Mouse (Mus musculus) adrenal gland, postnatal 36 days (tissue): ENCODE data around the gene Dnajc25. TPM values are rescaled to one million over a fixed set of nuclear protein-coding genes. Genes with fewer than 3 reads are reported as not detected.

ENCODE experiments used
- DNase-seq, 2 experiments: peaks; one replicate each; pipeline ENCODE4 v3.0.0; 2021; ENCODE audit warnings: mixed read lengths in 1 of 2
- total RNA-seq, 2 experiments: library from RNA; stranded (reverse); gene quantifications; 2 replicates each; pipeline ENCODE4 v1.2.3; 2021

Dnajc25 gene
- total RNA-seq, 2 experiments from 2014 or later, result 14.0 to 18.3 TPM

DNA sequence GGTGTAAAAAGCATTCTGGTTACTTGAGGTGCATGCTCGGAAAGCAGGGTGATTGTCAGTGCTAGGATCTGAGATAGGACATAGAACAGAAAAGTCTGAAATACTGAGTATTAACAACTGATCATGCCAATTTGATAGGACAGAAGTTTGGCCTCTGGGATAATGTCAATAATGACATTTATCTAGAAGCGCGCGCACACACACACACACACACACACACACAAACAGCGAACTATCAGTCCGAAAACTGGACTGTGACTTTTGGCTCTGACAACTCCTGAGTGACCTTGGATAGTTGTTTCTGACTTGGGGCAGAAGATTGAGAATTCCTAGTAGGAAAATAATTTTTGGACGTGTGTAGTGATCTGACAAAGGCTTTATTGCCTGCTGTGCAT is 8.9 kb downstream of the Dnajc25 start:
- DNase-seq, result peak in 1 of 2 experiments; percentile 16

DNA sequence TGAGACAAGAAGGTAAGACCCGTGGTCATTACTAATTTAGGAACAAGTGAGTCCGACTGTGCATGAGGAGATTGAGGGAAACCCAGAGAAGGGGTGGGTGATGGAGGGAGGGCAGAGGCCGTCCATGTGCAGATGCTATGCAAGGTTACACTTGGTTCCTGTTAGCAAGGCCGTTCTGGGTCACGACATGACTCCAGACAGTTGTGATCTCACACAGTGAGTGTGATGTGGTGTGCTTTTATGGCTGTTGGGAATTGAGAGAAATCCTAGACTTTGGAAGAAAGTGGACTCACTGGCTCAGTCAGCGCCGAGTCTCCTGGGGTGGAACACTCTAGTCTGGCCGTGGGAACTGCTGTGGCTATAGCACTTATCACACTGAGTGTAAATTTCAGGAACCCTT is 11.3 kb downstream of the Dnajc25 start:
- no peak for DNase-seq

DNA sequence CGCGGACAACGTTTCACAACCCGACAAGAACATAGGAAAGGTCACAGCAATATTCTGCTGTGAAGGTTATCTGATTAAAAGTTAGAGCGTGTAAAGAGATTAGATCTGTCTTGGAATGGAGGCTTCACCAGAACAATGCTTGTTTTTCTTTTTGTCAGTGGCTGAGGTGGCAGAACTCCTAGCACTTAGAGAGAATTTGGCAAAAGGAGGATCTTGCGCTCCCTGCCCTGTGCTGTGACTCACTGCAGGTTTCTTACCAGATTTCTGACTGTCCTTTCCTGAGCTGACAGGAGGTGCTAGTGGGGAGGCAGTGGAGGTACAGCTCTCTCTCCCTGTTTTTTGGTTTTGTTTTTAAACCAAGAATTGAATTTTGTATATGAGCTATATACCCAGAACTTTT is 12.2 kb downstream of the Dnajc25 start:
- peak; percentile 31 to 38 for DNase-seq

DNA sequence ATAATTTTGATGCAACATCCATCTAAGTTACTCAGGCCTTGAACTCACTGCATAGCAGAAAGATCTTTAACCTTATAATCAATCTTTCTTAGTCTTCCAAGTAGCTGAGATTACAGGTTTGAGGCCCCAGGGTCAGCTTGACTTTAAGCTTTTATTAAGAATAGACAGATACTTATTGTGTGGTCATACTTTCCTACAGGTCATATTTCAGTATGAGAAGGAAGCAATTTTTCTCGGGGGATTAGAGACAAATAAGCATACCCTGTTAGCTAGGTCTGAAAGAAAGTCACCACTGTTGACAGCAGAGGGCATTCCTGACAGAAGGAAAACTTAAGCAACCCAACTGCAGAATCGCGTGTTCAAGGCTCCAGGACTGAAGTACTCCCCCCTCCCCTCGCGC is 13.1 kb downstream of the Dnajc25 start:
- DNase-seq, result no peak

DNA sequence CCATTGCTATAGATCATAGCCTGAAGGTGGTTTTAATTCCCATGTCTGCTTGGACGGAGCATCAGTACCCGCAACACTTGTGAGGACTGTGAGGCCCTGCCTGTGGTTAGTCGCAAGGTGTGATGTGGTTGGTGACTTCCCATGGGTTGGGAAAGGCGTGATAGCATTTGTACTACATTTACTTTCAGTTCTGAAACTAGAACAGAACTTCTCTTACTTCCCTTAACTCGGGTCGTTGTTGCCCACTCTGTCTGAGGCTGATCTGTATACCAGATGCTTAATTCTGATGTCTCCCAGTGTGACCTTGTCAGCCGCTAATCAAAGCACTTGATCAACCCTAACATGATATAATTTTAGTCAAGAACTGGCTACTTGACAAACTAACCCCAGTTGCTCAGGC is 14.3 kb downstream of the Dnajc25 start:
- no peak for DNase-seq

DNA sequence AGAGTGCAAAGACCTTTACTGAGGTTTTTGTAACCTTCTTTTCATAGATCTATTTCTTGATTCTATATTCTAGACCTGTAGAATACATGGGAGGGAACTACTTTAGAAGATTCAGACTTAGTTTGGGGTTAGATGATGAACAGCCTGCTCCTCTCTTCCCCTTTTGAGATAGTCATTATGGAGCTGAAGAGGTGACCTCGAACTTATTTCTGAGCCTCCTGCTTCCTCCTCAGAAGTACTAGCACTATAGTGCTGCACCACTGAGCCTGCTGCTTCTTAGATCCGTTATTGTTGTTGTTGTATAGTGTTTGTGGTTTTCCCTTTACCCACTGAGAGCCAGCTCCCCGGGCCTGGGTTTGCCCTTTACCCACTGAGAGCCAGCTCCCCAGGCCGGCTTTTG is 14.8 kb downstream of the Dnajc25 start:
- peak in 1 of 2 experiments; percentile 25 for DNase-seq

DNA sequence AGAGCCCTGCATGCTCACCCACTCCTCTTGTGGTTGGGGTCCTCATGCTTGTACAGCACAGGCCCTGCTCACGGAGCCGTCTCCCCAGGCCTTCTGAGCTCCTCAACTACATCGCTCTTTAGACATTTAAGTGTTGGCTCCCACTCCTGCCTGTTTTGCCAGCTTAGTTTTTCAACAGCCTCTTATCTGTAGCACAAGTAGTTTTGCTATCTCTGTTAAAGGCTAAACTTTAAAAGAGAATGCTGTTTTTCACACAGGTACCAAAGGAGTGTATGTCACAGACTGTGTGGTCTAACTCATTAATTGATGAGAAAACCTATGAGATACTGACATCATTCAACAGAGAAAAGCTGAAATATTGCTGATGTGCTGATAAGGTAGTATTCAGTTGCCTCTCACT is 16.6 kb downstream of the Dnajc25 start:
- DNase-seq, result no peak

DNA sequence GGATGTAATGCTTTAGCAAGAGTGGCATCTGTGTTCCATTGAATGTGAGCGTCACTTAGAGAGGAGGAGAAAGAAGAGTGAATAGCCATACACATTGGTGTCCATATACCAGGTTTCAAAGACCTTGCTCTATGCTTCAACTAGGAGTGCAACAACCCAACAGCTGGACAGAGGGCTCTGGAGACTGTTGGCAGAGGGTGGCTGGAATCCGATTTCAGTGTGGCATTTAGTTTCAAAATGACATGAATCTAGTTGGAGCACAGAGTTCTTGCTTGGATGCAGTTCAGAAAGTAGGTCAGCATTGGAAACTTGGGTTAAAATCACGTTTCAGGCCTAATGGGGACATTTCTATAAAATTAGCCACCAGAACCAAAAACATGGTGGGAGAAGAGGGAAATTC is 20.3 kb downstream of the Dnajc25 start:
- no peak for DNase-seq

DNA sequence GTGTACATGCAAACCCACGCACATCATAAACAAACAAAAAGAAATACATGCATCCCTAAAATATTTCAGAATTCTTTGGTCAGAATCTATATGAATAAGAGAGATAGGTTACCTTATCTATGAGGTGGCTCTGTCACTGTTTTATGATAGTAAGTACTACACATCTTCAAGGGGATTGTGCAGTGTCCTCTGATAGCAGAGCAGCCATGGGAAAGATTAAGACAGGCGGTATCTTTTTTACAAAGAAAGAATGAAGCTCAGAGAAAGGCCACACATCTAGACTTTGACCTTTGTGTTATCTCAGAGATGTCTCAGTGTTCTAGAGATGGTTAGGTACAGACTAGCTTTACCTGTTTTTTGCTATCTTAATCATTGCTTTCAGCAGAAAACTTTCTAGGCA is 22.1 kb downstream of the Dnajc25 start:
- DNase-seq, result no peak

DNA sequence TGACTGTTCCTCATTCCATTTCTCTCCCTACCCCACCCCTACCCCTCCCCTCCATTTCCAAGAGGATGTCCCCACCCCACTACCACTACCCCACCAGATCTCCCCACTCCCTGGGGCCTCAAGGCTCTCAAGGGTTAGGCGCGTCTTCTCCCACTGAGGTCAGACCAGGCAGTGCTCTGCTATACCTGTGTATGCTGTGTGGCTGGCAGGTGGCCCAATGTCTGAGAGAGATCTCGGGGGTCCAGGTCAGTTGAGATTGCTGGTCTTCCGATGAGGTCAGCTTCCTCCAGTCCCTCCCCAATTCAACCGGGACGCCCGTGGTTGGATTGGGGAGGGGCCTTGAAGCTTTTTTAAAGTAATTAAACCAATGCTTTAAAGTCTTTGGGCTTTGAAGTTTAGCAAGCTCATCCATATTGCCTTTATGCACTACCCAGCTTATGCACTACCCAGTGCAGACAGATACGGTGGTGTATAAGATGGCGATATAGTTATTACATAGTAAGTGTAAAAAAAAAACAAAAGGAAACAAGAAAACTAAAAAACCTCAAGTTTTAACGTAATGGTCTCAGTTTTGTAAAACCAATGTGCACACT is 39.6 kb downstream of the Dnajc25 start:
- no peak for DNase-seq

DNA sequence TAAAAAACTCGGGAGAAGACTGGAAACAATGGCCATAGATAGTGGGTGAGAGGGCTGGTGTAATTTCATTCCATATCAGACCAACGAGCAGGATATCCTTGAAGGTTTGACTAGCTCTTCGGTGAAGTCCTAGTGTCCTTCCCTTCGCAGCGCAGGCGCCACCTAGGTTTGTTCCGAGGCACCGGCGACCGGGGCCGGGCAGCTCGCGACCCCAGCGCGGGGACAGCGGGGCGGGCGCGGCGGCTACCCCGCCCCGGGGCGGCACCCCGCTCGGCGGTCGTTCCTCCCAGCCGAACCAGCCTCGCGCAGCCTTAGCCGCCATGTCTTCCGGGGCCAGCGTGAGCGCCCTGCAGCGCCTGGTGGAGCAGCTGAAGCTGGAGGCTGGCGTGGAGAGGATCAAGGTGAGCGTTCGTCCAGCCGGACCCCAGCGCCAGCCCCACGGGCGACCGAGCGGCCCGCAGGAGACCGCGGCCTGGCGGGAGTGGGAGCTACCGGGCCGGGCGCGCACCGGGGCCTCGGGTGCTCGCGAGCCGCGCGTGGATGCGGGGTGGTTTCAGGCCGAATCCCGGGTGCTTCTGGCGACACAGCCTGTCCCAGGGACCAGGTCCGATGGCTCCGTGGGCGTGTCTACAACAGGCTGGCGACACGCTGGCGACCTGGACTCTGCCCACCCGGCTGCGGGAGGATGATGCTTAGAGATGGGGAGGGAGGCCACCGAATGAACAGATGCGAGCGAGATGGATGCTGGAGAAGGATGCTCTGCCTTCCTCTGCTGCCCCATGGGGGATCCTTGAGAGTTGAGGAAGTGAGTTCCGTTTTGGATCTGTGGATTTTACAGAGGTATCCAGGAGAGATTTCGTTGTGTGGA is 40.3 kb downstream of the Dnajc25 start, which contains the start of gene Gng10:
Gene Gng10, plus strand, starts transcription at position 171 of the 868 bp plus-strand sequence.
- DNase-seq, result peak; percentile 81 to 87

DNA sequence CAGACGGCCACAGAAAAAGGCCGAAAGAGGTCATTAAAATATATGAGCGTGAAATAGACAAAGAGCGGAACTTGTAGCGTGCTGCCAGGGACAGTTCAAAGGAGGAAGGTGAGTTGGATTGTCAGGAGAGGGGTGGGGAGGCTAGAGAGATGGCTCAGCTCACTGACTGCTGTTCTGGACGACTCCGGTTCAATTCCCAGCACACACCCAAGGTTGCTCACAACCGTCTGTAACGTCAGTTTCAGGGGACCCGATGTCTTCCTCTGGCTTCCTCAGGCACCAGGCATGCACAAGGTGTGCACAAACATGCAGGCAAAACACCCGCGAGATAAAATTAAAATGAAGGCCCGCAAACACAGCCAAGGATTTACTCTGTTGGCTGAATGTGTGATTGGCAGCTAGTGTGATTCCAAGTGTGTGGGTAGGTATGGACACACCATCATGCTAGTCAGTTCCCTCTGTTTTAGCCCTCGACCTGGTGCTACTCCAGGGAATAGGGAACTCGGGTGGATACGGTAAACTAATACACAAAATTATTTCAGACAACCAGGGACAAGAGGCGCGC is 41.0 kb downstream of the Dnajc25 start:
- no peak for DNase-seq

DNA sequence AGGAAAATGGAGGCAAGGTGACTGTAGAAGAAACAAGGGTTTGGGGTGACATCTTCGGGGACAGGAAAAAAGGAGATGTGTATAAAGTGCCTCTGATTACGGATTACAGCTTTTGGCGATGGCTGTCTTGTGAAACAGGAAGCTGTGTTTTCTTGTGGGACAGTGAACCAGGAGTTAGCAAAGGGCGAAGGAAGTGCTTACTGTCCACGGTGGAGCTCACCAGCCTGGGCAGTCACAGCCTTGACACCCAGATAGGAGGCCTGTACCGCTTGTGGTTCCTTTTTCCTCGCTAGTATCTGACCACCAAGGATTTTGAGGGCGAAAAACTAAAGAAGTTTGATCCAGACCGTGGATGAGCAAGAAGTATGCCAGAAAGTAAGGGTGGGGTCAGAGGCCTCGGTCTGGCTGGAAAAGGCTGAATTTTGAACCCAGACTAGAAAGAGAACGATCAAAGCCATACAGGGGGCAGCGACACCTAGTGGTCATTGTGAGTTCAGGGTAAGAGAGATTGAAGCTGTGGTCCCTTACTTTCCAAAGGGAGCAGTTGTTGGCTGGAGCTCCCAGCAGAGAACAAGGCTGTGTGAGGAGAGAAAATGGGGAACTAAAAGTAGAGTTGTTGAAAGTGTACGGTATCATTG is 41.7 kb downstream of the Dnajc25 start:
- peak; percentile 70 to 84 for DNase-seq

DNA sequence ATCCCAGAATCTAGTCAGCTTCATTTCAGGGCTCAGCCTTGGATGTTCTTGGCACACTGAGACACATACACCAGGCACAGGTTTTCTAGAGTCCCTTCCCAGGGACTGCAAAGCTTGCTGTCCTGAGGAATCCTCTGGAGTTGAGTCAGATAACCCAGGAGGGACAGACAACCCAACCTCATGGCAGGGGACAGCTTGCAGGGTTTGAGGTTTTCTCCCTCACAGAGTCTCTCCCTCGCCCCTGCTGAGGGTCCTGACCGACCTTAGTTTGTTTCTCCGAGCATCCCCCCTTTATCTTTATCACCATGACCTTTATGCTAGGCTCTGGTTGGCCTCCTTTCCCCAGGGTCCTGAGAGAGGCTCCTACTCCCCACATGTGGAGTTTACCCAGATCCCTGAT is 42.7 kb downstream of the Dnajc25 start:
- no peak for DNase-seq

DNA sequence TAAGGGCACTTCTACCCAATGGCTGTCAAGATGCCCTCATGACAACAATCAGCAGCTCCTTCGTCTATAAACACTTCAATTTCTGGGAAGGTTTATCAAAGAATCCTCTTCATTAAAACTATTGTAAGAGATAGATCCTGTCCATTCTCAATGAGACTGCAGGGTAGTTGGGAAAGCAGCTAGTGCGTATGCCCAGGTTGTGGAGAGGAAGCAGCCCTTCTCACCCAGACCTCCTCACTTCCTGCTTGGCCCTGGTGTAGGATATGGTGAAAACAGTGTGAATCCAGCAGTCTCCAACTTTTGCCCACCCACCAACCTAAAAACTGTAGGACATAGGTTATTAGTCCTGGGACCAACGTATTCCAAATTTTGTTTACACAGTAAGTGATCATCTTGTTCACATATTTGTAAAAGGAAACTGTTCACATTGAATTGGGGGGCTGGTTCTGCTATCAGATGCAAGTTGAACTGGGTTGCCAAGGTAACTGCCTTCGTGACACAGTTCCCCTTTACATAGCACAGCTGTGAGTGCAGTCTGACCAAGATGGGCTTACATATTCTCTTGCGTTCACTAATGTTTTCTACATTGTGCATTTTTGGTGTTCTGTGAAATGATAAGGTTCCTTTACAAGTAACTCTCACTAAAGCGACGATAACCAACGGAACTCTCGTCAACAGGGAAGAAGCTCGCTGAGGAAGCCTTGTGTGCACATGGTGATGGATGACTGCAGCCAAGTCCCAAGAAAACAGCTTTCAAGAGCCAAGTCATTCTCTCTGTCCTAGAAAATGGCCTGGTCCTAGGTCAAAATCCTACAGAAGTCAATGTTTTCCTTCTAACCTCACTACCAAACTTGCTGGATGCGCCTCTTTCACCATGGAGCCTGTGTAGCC is 45.8 kb downstream of the Dnajc25 start:
- no peak for DNase-seq

DNA sequence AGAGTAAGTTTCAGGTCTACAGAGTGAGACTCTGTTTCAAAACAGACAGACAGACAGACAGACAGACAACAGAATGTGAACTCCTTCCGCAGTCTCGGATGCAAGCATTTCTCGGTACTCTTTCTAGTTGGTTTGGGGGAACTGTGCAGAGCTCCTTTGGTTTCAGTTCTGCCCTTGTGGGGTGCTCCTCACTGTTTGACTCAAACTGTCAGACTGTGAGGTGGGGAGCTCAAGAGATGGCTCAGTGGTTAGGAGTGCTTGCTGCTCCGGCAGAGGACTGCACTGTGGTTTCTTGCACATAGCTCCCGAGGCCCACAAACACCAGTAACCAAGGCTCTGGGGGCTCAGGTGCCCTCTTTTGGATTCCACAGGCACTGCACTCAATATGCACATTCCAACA is 48.2 kb downstream of the Dnajc25 start:
- DNase-seq, result no peak

DNA sequence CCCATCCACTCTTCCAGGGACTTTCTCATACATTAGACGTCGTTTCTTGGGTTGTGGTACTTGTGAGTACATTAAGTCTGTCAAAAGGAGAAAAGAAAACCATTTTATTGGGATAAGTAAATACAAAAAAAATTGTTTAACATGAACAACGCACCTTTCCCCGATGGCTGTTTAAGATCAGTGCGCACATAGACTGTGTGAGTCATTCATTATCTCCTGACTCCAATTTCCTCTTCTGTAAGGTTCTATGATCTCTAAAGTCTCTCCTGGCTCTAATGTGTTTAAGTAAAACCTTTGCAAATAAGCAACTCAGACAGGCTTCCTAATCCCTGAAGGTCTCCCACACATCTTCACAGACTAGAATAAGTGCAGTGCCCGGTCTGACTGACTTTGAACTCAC is 49.0 kb downstream of the Dnajc25 start:
- DNase-seq, result no peak

DNA sequence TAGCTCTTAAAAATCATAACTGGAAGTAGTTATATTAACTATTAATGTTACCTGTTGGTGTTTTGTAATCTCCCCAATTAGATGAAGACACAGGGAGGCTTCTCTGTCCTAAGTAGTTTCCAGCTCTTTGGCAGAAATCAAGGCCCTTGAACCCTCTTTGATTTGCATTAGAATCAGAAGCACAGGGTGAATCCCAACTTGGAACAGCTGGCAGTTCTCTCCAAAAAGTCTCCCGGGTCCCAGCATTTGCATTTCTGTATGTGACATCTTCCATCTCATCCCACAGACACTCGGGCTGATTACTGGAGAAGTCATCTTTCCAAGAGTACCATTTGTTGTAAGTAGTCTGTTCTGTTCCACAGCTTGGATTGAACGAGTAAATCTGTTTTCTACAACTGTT is 52.4 kb downstream of the Dnajc25 start:
- no peak for DNase-seq

DNA sequence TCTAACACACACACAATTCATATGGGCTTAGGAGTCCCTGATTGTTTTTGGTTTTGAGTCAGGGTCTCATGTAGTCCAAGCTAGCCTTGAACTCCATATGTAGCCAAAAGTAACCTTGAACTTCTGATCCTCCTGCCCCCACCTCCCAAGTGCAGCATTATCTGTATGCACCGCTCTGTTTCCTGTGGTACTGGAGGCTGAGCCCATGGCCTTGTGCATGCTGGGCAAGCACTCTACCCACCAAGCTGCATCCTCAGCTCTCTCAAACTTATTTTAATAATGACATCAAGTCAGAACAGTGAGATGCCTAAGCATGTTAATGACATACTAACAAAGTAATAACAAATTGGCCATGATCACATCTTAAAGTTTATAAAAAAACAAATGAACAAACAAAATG is 56.2 kb downstream of the Dnajc25 start:
- no peak for DNase-seq

DNA sequence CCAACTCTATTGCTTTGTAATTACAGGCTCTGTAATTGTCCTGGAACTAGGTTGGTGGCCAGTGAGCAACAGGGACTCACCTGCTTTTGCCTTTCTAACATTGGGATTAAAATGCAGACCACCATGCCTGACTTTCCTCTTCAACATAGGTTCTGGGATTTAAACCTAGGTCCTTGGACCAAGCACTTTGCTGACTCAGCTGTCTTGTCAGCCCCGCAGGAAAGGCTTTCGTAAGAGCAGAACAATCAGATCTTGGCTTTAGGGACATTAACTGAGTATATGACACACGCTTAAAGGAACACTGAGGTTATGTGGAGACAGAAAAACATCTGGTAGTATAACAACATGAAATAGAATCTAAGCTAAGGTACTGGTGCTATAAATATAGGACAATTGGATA is 63.1 kb downstream of the Dnajc25 start:
- DNase-seq, result no peak

DNA sequence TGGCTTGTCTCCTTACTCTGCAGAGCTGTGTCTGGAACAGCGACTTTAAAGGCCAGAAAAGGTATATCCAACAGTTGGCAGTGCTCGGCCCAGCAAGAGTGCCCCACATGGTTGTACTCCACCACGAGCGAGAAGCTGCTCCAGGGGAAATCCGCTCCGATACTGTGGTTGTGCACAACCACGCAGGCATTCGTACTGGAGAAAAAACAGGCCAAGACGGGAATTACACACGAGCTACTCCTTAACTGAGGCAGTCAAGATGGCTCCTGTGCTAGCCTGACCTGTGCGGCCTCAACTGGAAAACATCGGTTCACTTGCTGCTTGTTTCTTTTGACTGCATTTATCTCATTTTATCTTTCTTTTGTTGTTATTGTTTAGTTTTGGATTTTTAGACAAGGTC is 67.7 kb downstream of the Dnajc25 start:
- DNase-seq, result no peak

DNA sequence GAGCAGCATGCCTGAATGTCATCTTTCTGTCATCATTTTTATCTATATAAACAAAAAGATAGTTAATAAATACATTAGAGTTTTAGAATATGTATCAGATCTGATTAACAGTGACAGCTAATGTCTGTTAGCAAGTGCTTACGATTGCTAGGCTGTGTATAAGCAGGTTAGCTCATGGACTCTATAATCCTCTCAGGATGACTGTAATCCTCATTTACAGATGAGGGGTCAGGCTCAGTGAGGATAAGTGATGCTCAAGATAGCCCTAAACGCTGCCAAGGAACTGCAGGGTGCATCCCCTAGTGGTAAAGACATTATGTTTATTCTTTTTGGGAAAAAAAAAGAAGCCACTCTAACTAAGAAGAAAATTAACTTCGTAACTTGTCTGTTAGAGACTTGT is 74.4 kb downstream of the Dnajc25 start:
- DNase-seq, result no peak
